Mouse (Mus musculus): ENCODE results near the gene Flt3. TPM values are rescaled to one million over a fixed set of nuclear protein-coding genes. Genes with fewer than 3 reads are reported as not detected.

Gene Flt3
- total and polyA plus RNA-seq, 3 experiments, result 0.09 to 0.16 (median 0.13) TPM

DNA sequence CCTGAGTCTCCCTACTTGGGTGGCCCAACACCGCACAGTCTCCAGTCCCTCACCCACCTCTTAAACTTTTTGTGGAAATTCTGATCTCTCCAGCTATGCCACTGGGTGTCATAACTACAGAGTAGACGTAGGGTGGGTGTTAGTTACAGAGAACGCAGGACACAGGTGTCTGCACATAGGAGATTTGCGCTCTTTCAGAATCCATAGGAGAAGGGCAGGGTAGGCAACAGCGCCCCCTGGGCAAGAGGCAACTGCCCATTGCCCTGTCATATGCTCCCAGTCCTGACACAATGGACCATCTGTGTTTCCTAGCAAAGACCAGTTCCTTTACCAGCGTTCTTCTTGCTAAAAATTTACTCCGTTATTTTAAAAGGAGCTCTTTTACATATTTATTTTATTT lies 82.3 kb downstream of the Flt3 start:
- DNase-seq, result no peak
- intact Hi-C loops (cut with DNase I), result loop anchor here (5.0 kb wide), 2 partner anchors 336 to 641 kb away; no protein-coding TSS in a partner anchor
- H3K4me3 ChIP-seq, result no peak overlapping the region
- 30% methylated on average over 7 of the region's 7 CpGs for WGBS
- peaks cover 13% of the 10 kb centered on the region for H3K27me3 ChIP-seq (ENCODE audit: control insufficient read depth, insufficient read depth, low read length)
- H3K27ac ChIP-seq, result no peak overlapping the region
- no peaks in the 10 kb centered on the region for H3K36me3 ChIP-seq (ENCODE audit: control insufficient read depth, insufficient read depth, low read length)
- no peaks in the 10 kb centered on the region for H3K4me1 ChIP-seq (ENCODE audit: control insufficient read depth, insufficient read depth, low read length)
- H3K9ac ChIP-seq (ENCODE audit: low read depth, low read length), result no peak overlapping the region
- no peaks in the 10 kb centered on the region for H3K79me2 ChIP-seq (replicated peaks; ENCODE audit: control insufficient read depth, insufficient read depth, low read length)
- no peak for TF ChIP-seq EP300 (IDR thresholded peaks at IDR 0.05; ENCODE audit: insufficient read depth, low read depth, low read length)
- TF ChIP-seq CTCF (IDR thresholded peaks at IDR 0.05), result peak; percentile 51
- no peak for TF ChIP-seq POLR2A (IDR thresholded peaks at IDR 0.05; ENCODE audit: insufficient read depth, low read depth, low read length)

DNA sequence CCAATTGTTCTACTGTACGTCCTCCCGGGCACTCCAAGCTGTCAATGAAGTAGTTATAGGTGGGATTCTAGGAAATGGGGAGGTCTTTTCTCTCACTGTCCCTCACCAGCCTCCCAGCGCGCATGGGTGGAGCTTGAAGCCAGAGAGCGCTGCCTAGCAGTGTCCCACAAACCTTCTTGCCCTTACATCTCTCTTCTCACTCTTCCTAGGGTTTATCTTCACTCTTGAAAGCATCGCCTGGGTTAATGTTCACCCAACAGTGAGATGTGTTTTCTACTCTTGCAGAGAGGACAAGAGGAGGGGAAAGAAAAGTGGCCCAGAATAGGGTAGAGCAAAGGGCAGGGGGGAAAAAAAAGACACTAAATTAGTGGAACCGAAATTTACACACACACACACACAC lies 83.0 kb downstream of the Flt3 start:
- peaks cover 13% of the 10 kb centered on the region for H3K27me3 ChIP-seq (ENCODE audit: control insufficient read depth, insufficient read depth, low read length)
- WGBS, result 12% methylated on average over 7 of the region's 7 CpGs

DNA sequence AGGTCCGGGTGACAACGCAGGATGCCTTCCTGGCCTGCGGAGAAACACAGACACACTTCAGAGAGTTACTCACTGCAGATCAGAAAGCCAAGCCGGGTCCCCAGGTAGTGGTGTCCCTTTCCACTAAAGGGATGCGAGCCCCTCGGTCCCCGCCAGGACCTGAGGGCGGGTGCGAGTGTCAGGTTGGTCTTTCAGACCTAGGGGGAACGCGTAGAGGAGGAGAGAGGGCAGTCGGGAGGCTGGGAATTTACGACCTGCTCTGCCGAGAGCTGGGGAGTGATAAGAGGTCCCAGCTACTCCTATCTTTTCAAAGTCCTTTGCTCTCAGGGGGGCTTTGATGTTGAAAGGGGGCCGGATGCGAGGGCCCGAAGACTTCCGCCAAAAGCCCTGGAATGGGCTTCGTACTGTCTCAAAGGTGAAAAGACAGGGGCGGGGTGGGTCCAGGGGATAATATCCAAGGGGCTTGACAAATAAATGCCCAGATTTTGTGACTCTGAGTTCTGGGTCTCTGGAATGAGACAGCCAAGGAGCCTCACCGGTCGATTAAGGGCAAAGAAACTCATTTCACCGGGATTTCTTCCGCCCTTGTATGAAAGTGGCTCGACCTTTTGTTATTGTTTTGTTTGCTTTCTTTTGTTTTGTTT lies 84.7 kb downstream of the Flt3 start:
- no peaks in the 10 kb centered on the region for H3K36me3 ChIP-seq (ENCODE audit: control insufficient read depth, insufficient read depth, low read length)
- TF ChIP-seq EP300 (IDR thresholded peaks at IDR 0.05; ENCODE audit: insufficient read depth, low read depth, low read length) (no peak), CTCF (IDR thresholded peaks at IDR 0.05) (no peak), POLR2A (IDR thresholded peaks at IDR 0.05; ENCODE audit: insufficient read depth, low read depth, low read length) (no peak)
- DNase-seq, result no peak
- no peaks in the 10 kb centered on the region for H3K79me2 ChIP-seq (replicated peaks; ENCODE audit: control insufficient read depth, insufficient read depth, low read length)
- no peak overlapping the region for H3K9ac ChIP-seq (ENCODE audit: low read depth, low read length)
- H3K27me3 ChIP-seq (ENCODE audit: control insufficient read depth, insufficient read depth, low read length), result peaks cover 17% of the 10 kb centered on the region
- intact Hi-C loops (cut with DNase I), result loop anchor here (5.0 kb wide), 2 partner anchors 333 to 638 kb away; no protein-coding TSS in a partner anchor
- H3K4me3 ChIP-seq, result no peak overlapping the region
- no peak overlapping the region for H3K27ac ChIP-seq
- WGBS, result 5% methylated on average over 25 of the region's 25 CpGs
- no peaks in the 10 kb centered on the region for H3K4me1 ChIP-seq (ENCODE audit: control insufficient read depth, insufficient read depth, low read length)

More for the DNA sequence above, 83.0 kb downstream of the Flt3 start:
- no peaks in the 10 kb centered on the region for H3K79me2 ChIP-seq (replicated peaks; ENCODE audit: control insufficient read depth, insufficient read depth, low read length)
- no peak for DNase-seq
- intact Hi-C loops (cut with DNase I), result loop anchor here (5.0 kb wide), 2 partner anchors 335 to 640 kb away; no protein-coding TSS in a partner anchor
- H3K4me3 ChIP-seq, result no peak overlapping the region
- no peak overlapping the region for H3K9ac ChIP-seq (ENCODE audit: low read depth, low read length)
- TF ChIP-seq EP300 (IDR thresholded peaks at IDR 0.05; ENCODE audit: insufficient read depth, low read depth, low read length), result no peak
- TF ChIP-seq POLR2A (IDR thresholded peaks at IDR 0.05; ENCODE audit: insufficient read depth, low read depth, low read length), result no peak
- no peak for TF ChIP-seq CTCF (IDR thresholded peaks at IDR 0.05)
- H3K36me3 ChIP-seq (ENCODE audit: control insufficient read depth, insufficient read depth, low read length), result no peaks in the 10 kb centered on the region
- H3K27ac ChIP-seq, result no peak overlapping the region
- no peaks in the 10 kb centered on the region for H3K4me1 ChIP-seq (ENCODE audit: control insufficient read depth, insufficient read depth, low read length)

DNA sequence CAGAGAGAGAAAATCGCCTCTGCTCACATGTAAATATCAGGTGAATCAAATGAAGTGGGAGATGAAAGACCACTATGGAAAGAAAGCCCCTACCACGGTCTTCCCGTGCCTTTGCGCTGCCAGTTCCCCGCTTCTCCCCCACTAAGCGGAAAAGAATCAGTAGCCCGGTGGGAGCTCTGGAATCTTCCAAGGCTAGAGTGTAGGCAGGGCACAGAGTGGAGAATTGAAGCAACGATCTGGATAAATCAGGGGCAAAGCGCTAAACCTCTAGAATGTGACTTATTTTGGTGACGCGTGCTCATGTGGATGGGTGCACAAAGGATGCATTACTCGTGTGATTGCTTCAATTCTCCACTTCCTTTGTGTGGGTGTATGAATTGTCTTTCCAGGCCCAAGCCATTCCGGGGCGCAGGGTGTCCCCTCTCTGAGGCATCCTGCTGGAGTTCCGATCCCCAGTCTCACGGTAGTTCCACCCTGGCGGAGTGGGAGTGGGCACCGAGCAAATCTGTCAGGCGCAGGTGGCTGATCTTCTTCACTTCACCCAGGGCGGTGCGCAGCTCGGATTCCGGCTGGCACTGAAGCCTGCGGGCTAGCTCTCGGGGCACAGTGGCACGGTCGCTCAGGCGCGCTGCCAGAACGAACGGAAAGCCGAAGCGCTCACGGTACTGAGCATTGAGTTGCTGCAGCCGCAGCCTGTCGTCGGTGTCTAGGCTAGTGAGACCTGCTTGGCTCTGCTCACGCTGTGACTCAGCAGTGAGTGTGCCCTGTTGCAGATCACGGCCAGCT lies 85.5 kb downstream of the Flt3 start:
- no peak for DNase-seq
- H3K4me3 ChIP-seq, result no peak overlapping the region
- H3K79me2 ChIP-seq (replicated peaks; ENCODE audit: control insufficient read depth, insufficient read depth, low read length), result no peaks in the 10 kb centered on the region
- no peak overlapping the region for H3K9ac ChIP-seq (ENCODE audit: low read depth, low read length)
- 2% methylated on average over 39 of the region's 39 CpGs for WGBS
- intact Hi-C loops (cut with DNase I), result loop anchor here (5.0 kb wide), 2 partner anchors 333 to 638 kb away; no protein-coding TSS in a partner anchor
- no peak overlapping the region for H3K27ac ChIP-seq
- H3K27me3 ChIP-seq (ENCODE audit: control insufficient read depth, insufficient read depth, low read length), result peaks cover 17% of the 10 kb centered on the region
- H3K36me3 ChIP-seq (ENCODE audit: control insufficient read depth, insufficient read depth, low read length), result no peaks in the 10 kb centered on the region
- TF ChIP-seq POLR2A (IDR thresholded peaks at IDR 0.05; ENCODE audit: insufficient read depth, low read depth, low read length) (no peak), EP300 (IDR thresholded peaks at IDR 0.05; ENCODE audit: insufficient read depth, low read depth, low read length) (no peak), CTCF (IDR thresholded peaks at IDR 0.05) (no peak)
- no peaks in the 10 kb centered on the region for H3K4me1 ChIP-seq (ENCODE audit: control insufficient read depth, insufficient read depth, low read length)

DNA sequence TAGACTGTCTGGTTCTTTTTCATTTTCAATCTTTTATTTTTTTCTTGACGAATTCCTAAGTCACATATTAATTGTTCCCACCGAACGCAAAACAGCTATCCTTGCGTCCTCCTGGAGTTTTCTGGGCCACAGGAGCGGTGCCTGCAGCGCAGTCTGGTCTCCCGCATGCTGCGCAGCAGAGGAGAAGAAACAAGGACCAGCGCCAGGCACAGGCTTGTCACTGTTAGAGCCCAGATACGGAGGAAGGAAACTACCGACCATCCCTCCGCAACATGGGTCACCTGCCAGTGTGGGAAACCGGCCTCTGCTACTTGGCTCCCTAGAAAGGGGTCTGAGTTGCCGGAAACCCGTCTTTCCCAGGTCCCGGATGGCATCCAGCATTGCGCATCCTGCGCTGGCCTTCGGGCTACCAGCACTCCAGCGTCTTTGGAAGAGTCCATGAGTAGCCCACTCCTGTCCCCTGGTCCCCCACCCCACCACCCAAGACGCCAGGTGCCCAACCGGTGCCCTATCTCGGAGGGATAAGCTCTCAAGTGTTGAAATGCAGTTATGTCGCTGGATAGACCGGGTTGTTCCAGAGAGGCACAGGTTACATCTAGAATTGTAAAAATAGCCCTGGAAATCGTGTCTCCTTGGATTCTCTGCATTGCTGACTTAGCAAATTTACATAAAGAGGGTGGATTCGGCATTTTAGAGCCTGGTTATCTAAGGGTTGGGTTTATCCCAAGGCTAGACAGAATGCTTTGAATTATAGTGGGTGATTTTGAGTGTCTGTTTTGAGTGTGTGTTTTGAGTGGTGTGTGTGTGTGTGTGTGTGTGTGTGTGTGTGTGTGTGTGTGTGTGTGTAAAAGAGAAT lies 87.2 kb downstream of the Flt3 start:
- Histone ChIP-seq H3K4me3 (no peak overlapping the region), H3K79me2 (replicated peaks; ENCODE audit: control insufficient read depth, insufficient read depth, low read length) (no peaks in the 10 kb centered on the region), H3K36me3 (ENCODE audit: control insufficient read depth, insufficient read depth, low read length) (no peaks in the 10 kb centered on the region), H3K4me1 (ENCODE audit: control insufficient read depth, insufficient read depth, low read length) (no peaks in the 10 kb centered on the region), H3K27ac (no peak overlapping the region), H3K27me3 (ENCODE audit: control insufficient read depth, insufficient read depth, low read length) (peaks cover 20% of the 10 kb centered on the region), H3K9ac (ENCODE audit: low read depth, low read length) (no peak overlapping the region)
- no peak for DNase-seq
- intact Hi-C loops (cut with DNase I), result no loop called here
- TF ChIP-seq EP300 (IDR thresholded peaks at IDR 0.05; ENCODE audit: insufficient read depth, low read depth, low read length) (no peak), POLR2A (IDR thresholded peaks at IDR 0.05; ENCODE audit: insufficient read depth, low read depth, low read length) (no peak), CTCF (IDR thresholded peaks at IDR 0.05) (no peak)
- 3% methylated on average over 27 of the region's 27 CpGs for WGBS

Measured in heart, adult 2 months (tissue).